Mouse (Mus musculus) kidney, postnatal 36 days (tissue): ENCODE measurements around the gene Ppt2.

Experiments
- DNase-seq, 2 experiments: peaks; one replicate each; pipeline ENCODE4 v3.0.0; 2021 to 2022; ENCODE audit warnings: mixed read lengths in 2 of 2

Gene Ppt2

DNA sequence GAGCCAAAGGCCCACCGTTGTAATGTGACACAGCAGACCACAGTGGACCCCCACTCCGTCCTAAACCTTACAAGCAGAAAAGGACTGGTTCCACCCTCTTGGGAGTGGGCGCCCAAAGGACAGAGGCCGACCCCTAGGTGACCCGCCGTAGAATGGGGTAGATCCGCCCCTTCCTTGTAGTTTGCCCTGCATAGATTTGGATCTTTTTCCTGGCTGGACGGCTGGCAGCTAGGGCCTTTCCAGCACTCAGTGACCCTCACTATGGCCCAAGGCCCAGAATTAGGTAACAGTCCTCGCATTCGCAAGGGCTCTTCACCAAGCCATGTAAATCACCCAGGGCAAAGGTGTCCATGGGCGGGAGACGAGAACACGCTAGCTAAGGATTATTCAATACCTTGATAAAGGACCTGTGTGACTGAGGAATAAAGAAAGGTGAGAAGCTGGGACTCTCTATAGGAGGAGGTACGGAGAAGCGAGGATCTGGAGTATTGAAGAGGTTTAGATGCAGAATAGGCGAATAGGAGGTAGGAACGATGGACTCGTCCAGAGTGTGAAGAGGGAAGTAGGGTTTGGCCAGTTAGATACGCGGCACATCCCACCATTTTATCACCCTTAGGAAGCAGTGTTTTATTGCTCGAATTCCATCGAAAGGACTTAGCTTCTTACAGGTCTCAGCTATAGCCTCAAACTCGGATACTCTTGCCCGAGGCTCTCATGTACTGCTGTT, 23.6 kb downstream of the Ppt2 start:
- DNase-seq: peak; percentile 83 to 90

DNA sequence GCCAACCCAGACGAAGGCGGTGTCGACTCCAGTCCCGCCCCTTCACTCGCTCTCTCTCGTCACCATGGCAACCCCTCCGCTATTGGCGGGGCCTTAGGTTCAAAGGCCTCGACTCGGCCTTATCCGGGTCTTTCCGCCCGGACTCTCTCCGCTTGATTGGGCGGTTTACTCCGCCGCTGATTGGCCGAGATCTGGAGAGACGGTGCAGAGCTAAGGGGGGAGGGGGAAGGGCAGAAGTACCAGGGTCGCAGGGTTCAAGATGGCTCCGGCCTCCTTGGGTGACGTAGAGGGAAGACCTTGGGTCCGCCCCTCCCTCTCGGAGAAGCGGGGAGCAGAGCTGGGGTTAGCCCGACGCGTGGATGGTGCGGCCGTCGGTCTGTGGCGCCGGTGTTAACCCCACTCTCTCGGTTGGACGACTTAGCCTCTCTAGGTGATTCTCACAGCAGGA, 24.2 kb downstream of the Ppt2 start, which contains the start of gene Agpat1:
TSS of gene Agpat1 (plus strand) at position 202 of the 448 bp plus-strand sequence.
- peak; percentile 98 to 100 for DNase-seq

DNA sequence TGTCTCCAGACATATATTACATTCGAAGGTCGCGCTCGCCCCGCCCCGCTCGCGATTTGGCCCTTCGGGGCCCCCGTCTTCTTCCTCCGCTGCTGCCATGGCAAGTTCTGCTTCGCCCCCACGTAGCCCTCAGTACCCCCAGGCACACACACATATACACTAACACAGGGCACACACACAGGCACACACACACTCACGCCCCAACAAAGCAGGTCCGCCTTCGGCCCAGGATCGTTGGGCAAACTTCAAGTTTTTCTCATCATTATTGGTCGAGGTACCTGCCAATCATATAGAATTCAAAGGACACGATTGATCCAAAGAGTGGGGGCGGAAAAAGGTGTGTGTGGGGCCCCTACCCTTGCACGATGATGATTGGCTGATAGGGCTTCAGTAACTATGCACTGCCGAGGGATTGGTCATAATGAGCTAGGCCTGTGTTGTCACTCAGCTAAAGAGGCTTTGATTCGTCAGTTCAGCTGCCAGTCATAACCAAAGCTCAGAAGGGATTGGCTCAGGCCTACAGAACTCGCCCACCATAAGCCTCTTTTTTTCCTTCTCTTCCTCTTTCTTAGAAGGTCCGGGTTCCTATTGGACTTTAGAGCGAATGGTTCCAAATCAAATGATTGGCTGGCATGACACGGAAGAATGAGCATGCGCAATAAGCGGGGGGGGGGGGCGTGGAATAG, 24.8 kb downstream of the Ppt2 start, which contains the start of gene Rnf5:
TSS of gene Rnf5 (minus strand) at position 316 of the 686 bp plus-strand sequence.
- DNase-seq: peak; percentile 99 to 100

DNA sequence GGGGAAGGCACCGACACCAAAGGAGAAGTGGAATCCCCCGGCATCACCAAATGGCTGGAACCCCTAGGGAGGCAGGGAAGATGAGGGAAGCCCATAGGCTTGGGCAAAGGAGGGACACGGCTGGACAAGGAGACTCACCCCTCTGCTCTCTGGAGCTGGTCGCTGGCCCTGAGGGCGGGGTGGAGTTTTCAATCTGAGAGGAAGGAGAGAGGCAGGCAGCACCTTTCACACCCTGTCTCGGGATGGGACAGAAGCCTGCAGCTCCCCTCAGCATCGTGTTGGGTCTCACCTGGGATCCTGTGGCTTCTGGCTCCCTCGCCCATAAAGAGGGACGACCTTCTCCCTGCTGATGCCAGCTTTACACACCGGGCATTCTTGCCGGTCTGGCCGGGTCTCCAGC, 26.5 kb downstream of the Ppt2 start:
- no peak for DNase-seq

DNA sequence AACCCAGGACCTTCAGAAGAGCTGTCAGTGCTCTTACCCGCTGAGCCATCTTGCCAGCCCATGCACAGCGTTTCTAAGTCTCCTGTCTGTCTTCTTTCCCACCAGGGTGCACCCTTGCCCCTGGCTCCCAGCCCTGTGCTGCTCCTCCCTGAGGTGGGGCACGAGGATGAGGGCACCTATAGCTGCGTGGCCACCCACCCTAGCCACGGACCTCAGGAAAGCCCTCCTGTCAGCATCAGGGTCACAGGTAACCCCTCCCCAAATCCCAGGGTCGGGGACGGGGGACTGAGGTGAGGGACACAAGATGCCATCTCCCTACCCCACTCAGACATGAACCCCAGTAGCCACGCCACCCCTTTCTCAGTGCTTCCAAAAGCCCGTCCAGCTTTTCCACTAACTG, 28.4 kb downstream of the Ppt2 start:
- no peak for DNase-seq

DNA sequence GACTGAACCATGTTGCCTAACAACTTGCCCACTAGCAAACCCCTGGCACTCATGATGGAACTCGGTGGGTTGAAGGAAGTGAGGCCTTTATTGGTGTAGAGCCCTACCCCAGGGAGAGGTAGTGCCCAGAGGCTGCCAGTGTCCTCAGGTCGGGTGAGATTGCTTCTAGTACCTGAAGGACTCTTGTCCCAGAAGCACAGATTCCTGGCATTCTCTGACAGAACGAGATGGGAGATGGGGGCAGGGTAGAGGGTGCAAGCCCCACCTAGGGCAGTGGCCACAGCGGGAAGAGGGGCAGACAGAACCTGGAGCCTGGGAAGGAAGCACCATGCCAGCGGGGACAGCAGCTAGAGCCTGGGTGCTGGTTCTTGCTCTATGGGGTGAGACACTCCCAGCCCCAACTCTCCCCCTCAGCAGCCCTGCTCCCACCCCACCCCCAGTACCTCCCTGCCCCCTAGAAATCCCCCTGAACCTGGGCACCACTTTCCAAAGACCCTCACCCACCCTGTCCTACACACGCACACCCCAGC, 30.7 kb downstream of the Ppt2 start, which contains the start of gene Ager:
TSS of gene Ager (plus strand) at position 297 of the 530 bp plus-strand sequence.
- no peak for DNase-seq

DNA sequence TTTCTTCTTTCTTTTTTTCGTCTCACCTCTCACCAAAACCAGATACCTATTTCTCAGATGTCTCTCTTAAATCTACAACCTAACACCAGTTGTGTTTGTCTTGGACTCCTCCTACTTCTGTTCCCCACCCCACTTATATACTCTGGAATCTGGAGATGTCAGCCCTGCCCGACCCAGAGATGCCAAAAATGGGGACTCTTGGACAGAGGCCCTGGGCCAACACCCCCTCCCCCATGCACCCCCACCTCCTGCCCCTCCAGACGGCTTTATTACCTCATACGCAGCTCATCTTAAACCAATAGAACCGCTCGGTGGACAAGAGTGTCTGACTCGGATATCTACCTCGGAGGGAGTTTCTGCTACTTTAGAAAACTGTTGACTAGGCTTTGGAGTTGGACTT, 32.2 kb downstream of the Ppt2 start:
- DNase-seq: no peak

DNA sequence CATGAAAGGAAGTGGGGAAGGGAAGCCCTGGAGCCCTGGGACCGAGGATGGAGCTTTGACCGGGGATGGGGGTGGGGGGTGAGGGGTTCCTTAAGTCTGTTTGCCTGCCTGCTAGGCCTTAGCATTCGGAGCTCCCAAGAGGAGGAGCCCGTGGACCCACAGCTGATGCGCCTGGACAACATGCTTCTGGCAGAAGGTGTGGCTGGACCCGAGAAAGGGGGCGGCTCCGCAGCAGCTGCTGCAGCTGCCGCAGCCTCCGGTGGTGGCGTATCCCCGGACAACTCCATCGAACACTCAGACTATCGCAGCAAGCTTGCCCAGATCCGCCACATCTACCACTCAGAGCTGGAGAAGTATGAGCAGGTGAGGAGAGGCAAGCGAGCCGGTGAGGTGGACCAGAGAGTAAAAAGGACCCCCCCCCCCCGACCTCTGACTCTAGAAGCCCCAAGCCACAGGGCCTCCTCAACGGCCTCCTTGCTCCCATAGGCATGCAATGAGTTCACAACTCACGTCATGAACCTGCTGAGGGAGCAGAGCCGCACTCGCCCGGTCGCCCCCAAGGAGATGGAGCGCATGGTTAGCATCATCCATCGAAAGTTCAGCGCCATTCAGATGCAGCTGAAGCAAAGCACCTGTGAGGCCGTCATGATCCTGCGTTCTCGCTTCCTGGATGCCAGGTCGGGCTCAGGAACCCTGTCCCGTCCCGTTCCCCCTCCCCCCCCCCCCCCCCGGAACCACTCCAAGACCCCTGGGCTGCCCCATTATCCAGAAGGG, 34.4 kb downstream of the Ppt2 start:
- no peak for DNase-seq

DNA sequence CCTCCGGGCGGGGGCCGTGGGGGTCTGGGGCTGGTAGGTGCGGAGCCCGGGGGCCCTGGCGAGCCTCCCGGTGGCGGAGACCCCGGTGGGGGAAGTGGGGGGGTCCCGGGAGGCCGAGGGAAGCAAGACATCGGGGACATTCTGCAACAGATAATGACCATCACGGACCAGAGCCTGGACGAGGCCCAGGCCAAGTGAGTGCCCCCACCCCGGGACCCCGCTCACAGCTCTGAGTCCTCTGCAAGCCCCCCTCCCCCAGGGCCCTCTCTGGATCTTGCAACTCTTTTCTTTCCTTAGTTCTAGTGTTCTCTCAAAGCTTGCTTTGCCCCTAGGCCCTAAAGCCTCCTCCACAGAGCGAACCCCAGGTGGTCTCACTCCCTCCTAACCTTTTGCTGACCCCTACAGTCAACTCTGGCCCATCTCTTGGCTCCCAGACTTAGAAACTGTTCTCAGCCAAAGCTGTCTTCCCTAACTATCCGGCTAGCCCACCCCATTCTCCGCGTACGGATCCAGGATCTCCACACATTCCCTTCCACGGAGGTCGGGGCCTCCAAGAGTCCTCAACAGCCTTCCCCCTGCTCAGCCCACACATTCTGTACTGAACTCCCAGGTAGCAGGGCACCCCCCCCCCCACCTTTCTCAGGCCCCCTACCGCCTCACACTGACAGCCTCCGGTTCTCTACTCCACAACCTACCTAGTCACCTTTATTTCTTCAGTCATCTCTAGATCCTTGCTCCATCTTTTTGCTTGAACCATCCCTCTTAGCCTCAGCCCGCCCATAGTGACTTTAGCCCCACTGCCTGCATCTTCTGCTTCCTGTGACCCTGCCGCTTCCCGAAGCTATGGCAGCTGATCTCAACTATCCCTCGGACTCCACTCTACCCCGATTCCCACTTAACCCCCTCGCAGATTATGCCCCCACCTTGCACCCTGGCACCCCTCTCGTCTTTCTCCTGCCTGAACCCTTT, 35.4 kb downstream of the Ppt2 start:
- peak; percentile 61 to 64 for DNase-seq

DNA sequence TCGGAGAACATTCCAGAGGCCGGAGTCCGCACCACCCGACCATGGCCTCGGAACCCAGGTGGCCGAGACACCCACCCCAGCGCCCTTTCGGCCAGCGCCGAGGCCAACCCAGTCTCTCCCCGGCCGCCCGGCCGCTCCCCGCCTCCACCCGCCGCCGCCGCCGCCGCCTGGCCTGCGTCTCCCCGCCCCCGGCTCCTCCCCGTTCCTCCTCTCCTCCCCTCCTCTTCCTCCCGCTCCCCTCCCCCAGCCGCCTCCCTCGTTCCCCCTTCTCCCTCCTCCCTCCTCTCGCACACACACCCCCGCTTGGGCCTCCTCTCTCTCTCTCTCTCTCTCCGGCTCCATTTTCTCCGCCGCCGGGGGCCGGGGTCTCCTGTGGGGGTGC, 36.3 kb downstream of the Ppt2 start:
- DNase-seq: peak; percentile 93 to 98

DNA sequence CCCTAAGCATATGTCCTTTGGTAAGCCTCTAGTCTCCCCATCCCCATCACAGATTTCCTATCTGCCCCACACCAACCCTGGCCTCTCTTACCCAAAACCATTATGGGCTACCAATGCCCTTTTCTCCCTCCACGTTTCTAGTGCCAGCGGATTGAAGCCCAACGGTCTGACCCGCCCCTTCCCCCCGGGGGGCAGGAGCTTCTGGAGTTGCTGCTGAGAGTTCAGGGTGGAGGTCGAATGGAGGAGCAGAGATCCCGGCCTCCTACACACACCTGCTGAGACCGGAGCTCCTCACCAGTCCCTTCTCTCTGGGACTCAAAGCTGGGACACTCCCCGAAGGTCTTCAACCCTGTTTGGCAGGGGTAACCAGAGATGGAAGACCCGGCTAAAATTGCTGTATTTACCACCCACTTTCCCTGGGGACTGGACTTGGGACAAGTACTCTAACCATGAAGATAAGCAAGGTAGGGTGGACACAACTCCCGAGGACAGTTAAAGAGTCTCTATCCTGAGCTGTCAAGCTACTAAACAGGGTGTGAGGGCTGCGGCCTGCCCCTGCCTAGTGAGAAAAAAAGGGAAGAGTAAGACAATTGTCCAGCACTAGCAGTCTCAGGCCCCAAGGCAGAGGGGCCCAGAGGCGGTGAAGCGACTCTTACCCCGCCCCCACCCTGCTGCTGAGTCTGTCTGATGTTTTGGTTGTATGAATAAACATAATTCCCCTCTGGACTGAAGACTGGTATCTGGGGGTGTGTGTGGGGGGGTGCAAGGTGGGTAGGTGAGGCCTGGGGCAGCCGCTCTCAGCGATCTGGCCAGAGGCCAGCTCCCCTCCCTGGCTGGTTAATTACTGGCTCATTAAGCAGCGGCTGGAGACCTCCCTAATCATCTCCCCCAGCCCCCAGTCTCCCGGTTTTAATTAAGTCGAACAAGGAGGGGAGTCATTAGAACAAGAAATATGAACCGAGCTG, 37.0 kb downstream of the Ppt2 start, which contains the start of gene Pbx2:
TSS of gene Pbx2 (plus strand) at position 238 of the 965 bp plus-strand sequence.
- DNase-seq: peak; percentile 29 to 58

DNA sequence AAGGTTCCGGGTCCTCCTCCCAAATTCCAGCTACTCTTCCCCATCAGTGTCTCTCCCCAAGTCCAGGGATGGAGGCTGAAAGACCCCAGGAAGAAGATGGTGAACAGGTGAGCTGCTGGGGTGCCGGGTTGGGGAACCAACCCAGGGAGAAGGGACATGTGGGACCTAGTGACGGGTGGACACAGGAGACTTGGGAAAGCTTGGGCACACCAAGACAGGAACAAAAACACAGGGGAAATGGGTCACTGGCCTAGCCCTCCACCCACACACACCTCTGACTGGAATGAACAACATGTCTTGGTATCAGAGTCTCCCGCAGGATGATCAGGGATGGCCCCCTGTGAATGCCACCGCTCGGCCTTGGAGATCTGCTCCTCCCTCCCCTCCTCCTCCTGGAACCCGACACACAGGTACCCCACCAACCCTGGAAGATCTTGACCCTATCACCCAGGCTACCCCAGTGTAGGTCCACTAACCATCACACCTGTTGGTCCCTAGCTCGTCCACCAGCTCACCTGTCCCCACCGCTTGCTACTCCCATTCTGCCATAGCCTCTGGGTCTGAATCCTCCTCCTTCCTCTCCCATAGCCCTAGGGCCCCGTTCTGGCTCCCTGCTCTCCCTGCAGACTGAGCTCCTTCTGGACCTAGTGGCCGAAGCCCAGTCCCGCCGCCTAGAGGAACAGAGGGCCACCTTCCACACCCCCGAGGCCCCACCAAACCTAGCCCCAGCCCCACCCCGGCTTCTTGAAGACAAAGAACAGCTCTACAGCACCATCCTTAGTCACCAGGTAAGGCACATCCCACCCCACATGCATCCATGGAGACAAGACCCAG, 37.9 kb downstream of the Ppt2 start:
- DNase-seq: no peak

DNA sequence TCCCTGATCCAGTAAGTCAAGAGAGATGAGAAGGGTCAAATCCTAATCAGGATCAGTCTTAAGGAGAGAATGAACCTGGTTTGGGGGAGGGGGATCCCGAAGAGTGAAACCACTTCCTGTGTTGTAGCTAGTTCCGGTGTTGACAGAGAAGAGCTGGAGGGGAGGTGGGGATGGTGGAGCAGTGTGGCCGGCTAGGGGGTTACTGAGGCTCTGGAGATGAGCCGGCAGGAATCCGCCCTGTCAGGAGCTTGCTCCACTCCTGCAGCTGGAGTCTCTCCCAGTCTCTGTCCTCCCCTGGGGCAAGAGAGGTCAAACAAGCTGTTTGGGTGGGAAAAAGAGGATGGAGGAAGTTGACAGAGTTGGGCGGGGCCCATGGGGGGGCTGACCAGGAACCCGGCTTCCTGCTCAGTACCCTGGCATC, 38.6 kb downstream of the Ppt2 start, which contains the start of gene Gpsm3:
TSS of gene Gpsm3 (plus strand) at position 126 of the 421 bp plus-strand sequence.
- DNase-seq: peak; percentile 67 to 76

DNA sequence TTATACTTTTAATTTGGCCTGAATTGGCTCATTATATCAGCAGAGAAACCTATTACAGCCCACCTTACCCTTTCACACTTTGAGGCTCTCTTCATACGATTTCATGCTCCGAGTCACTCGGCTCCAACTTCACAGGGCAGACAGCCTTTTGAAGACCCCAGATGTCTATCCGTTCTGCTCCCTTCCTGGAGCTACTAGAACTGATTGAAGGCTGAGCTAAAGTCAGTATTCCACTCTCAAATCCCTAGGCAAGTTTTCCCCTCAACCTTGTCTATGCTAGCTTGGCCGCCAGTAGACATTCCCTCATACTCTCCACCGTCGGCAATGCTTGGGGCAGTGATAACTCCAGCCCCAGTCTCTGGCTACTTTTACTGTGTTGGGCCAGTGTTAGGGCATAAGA, 39.1 kb downstream of the Ppt2 start:
- no peak for DNase-seq

DNA sequence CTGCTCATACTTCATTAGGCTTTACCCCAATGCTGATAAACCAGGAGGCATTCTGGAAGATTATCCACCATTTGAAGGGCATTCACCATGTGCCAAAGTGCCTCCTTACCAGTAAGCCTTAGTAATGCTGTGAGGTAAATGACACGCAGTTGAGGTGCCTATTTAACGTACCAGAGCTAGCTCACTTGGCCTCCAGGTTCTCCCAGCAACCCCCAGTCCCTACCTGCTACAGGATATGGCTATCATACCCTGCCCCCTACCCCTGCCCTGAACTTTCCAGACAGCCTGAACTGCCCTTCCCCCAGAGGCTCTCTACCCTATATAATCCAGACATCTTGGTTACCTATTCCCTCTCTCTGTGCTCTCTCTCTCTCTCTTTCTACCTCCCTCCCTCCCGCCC, 39.5 kb downstream of the Ppt2 start:
- DNase-seq: no peak

DNA sequence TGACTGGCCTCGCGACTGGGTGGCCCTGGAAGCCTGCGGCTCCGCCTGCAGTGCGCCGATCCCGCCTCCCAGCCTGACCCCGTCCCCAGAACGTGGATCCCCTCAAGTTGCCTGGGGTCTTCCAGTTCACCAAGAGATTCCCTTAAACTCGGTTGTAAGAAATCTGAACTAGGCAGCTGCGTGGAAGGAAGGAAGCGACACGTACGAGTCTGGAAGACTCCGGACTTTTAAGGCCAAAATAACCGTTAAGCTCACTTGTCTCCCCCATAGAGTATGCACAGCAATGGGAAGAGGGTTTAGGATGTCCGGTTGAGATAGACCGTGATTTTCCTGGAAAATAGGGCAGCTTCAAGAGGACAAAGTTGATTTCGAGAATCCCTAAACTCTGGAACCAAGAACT, 40.5 kb downstream of the Ppt2 start:
- DNase-seq: no peak

DNA sequence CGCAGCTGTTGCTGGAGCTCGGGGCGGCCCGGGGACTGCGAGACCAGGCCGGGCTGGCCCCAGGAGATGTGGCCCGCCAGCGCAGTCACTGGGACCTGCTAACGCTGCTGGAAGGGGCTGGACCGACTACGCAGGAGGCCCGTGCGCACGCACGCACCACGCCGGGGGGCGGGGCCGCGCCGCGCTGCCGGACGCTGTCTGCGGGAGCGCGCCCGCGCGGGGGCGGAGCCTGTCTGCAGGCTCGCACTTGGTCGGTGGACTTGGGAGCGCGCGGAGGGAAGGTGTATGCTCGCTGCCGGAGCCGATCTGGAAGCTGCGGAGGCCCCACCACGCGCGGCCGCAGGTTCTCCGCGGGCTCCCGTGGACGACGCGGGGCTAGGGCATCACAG, 40.9 kb downstream of the Ppt2 start:
- peak; percentile 97 to 99 for DNase-seq

DNA sequence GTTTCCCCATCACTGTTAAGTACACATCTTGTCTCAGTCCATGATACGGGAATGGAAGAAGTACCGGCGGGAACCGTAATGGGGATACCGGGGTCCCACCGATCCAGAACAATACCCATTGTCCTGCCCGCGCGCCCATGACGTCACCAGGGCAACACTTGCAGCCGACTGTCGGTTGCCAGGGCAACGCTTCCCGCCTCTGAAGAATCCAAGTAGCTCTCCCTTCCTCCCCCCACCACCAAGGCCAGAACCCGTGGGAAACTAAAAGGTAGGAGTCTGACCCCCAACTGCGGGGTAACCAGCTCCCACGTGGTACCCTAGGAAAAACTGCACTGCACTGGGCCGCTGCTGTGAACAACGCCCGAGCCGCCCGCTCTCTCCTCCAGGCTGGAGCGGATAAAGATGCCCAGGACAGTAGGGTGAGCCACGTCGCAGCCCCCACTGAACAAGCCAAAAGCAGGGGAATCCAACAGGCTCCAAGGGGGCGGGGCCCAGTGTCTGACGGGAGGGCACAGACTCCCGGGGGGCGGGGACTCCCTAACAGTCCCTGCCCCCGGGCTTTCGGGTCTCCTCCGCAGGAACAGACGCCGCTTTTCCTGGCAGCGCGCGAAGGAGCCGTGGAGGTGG, 41.4 kb downstream of the Ppt2 start:
- peak; percentile 89 to 95 for DNase-seq
